Mouse (Mus musculus) A20 (cell line): ENCODE measurements around the gene Tmem171.

Experiments used
- DNase-seq: peaks from one replicate; pipeline ENCODE4 v3.0.0-alpha.2; 2011; ENCODE audit warnings: low read depth, low spot score

Tmem171 gene

GRCm38 (mm10) chr13:98693316-98693715 is 1.3 kb downstream of the Tmem171 start:
- DNase-seq: peak; percentile 76

GRCm38 (mm10) chr13:98691956-98692515 is 2.6 kb downstream of the Tmem171 start:
- no peak for DNase-seq

GRCm38 (mm10) chr13:98690886-98691285 is 3.7 kb downstream of the Tmem171 start:
- no peak for DNase-seq

- no peak for DNase-seq
These were observed 4.9 kb downstream of the Tmem171 start for GRCm38 (mm10) chr13:98689605-98690290.

GRCm38 (mm10) chr13:98687931-98688330 is 6.7 kb downstream of the Tmem171 start:
- no peak for DNase-seq

- no peak for DNase-seq
These were observed 10.3 kb downstream of the Tmem171 start for GRCm38 (mm10) chr13:98684144-98684900.

- no peak for DNase-seq
These were observed 11.2 kb downstream of the Tmem171 start for GRCm38 (mm10) chr13:98683412-98683811.

GRCm38 (mm10) chr13:98680470-98681060 is 14.1 kb downstream of the Tmem171 start:
- no peak for DNase-seq

- DNase-seq: no peak
These were observed 15.0 kb downstream of the Tmem171 start for GRCm38 (mm10) chr13:98679631-98680041.

GRCm38 (mm10) chr13:98679230-98679629 is 15.4 kb downstream of the Tmem171 start:
- no peak for DNase-seq

- no peak for DNase-seq
These were observed 20.7 kb downstream of the Tmem171 start for GRCm38 (mm10) chr13:98673922-98674321.

- no peak for DNase-seq
These were observed 25.3 kb downstream of the Tmem171 start for GRCm38 (mm10) chr13:98669296-98669695.

- no peak for DNase-seq
These were observed 27.3 kb downstream of the Tmem171 start for GRCm38 (mm10) chr13:98667316-98667715.

GRCm38 (mm10) chr13:98665240-98665639 is 29.4 kb downstream of the Tmem171 start:
- DNase-seq: no peak

- DNase-seq: peak; percentile 35
These were observed 32.4 kb downstream of the Tmem171 start for GRCm38 (mm10) chr13:98662173-98662675.

GRCm38 (mm10) chr13:98656034-98656471 is 38.6 kb downstream of the Tmem171 start:
- no peak for DNase-seq

GRCm38 (mm10) chr13:98655346-98655745 is 39.3 kb downstream of the Tmem171 start:
- DNase-seq: no peak

- no peak for DNase-seq
These were observed 40.3 kb downstream of the Tmem171 start for GRCm38 (mm10) chr13:98654129-98654939.

- no peak for DNase-seq
These were observed 42.4 kb downstream of the Tmem171 start for GRCm38 (mm10) chr13:98652194-98652593.

- peak; percentile 4 for DNase-seq
These were observed 43.2 kb downstream of the Tmem171 start for GRCm38 (mm10) chr13:98651228-98651977.
